Mouse (Mus musculus) effector memory CD4-positive, alpha-beta T cell, adult 5 months (primary cell): ENCODE measurements around the gene Csnk1d. TPM values are rescaled to one million over a fixed set of nuclear protein-coding genes. Genes with fewer than 3 reads are reported as not detected.

Experiments used
- polyA plus RNA-seq: library from polyadenylated mRNA; unstranded; fragments of 100-300 nt; shearing (Covaris generic); gene quantifications from one replicate; pipeline ENCODE4 v1.2.1, GENCODE M21; 2017

Gene Csnk1d
- 227 TPM for polyA plus RNA-seq

DNA sequence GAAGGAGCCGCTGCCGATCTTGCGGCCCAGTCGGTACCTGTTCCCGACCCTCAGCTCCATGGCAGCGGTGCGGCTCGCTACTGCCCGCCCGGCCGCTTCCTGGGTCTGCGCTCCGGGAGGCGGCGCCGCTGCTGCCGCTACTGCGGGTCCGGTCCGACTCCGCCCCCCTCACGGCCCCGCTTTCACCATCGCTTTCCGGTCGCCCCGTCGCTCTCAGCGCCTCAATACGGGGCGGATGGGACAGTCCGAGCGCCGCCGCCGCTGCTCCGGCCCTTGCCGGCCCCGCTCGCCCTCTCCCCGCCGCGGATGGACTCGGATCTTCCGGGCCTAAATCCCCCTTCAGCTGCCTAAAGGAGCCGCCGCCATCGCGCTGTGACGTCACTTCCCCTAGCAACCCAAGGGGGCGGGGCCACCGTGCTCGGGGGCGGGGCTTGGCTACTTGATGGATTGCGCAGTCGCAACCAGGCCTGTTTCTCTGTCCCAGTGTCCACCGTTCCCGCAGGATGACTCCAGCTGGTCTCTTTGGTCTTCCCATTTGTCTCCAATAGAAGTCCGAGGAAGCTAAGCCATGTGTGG, at the start of gene Csnk1d:
Gene Csnk1d (minus strand): TSS at position 380 of the 576 bp plus-strand sequence.

DNA sequence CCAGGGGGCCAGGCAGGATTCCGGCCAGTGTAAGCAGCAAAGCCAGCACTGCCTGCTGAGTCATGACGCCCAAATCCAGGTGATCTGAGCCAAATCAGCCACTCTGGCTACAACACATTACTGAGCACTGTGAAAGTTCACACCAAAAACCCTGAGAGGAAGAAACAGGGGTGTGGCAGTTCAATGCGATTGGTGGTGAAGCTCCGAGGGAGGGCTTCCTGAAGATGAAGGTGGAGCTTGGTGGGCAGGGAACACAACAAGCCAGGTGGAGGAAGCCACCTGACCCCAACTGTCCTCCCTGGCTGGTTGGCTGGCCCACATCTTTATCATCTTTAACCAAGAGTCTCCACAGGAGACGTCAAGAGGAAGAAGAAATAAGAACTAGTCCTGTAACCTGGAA, 48.2 kb upstream of the Csnk1d start, which contains the start of gene Cd7:
Gene Cd7 (minus strand): TSS at position 117 of the 400 bp plus-strand sequence.

DNA sequence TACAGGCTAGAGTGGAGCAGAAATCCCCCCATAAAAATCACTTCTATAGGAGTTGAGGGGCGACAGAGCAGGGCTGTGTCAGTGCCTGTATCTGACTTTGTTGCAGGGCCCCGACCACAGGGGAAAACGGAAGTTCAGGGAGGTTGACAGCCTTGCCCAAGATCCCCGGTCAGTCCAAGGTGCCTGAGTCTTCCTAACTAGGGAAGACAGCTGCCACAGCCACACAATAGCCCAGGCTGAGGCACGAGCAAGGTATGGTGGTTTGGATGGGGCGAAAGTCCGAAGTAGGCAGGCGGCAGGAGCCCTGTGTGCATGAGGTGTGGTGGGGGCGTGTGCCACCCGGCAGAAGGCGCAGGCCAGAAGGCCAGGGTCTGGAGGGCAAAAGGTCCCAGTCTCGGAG, 42.8 kb downstream of the Csnk1d start, which contains the start of gene Slc16a3:
Gene Slc16a3 (plus strand): TSS at position 153 of the 400 bp plus-strand sequence.

DNA sequence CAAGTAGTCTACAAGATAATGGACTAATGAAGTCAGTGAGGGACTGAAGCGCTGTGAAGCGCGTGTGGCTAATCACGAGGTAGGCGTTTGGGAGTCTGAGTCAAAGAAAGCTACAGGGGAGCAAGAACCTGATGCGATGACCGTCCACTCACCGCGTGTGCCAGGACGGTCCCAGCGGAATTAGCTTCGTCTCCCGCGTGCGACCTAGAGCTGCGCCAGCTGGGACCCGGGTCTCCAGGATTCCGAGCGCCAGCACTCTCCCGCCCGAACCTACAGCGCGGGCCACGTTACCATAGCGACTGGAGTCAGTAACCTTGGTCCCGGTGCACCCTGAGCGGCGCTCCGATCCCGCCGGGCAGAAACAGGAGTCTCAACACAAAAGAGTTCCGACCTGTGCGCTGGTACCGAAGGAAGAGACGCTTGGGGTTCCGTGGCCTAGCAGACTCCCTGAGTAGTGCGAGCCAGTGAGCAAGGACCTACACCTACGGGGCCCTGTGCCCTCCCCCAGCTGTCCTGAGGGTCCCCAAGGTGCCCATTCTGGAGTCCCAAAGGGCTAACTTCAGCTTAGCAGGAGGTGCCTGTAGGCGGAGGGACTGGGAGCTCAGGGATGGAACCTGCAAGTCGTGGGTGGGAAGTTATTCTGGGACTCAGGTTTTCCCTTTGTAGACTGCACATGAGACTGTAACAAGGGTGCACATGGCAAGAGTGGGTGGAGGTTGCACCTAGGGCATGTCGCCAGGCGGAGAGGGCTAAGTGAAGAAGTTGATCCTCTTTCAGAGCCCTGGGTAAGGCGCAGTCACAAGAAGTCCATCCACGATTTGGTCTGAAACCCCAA, 58.3 kb downstream of the Csnk1d start, which contains the start of gene Ccdc57:
Gene Ccdc57 (minus strand): TSS at position 309 of the 835 bp plus-strand sequence.

Other genes with a start within 250 kb of the Csnk1d start
- 15.1 TPM for gene Hmga1b, start 228.5 kb downstream of the Csnk1d start, polyA plus RNA-seq
- gene Rfng, start 207.1 kb downstream of the Csnk1d start, polyA plus RNA-seq, result 23.6 TPM
- gene Gps1, start 207.1 kb downstream of the Csnk1d start, polyA plus RNA-seq, result 79.8 TPM
- gene Dus1l, start 194.9 kb downstream of the Csnk1d start, polyA plus RNA-seq, result 40.0 TPM
- gene Fasn, start 166.8 kb downstream of the Csnk1d start, polyA plus RNA-seq, result 50.6 TPM
- gene Ccdc57, start 58.5 kb downstream of the Csnk1d start, polyA plus RNA-seq, result 0.21 TPM
- gene Slc16a3, start 42.9 kb downstream of the Csnk1d start, polyA plus RNA-seq, result 21.0 TPM
- gene Cd7, start 48.1 kb upstream of the Csnk1d start, polyA plus RNA-seq, result 69.1 TPM
- not detected for gene Sectm1b, start 72.2 kb upstream of the Csnk1d start, polyA plus RNA-seq
- not detected for gene Sectm1a, start 89.9 kb upstream of the Csnk1d start, polyA plus RNA-seq
- not detected for gene Tex19.2, start 127.3 kb upstream of the Csnk1d start, polyA plus RNA-seq
- not detected for gene Tex19.1, start 154.8 kb upstream of the Csnk1d start, polyA plus RNA-seq
- not detected for gene Uts2r, start 168.9 kb upstream of the Csnk1d start, polyA plus RNA-seq
- gene Hexdc, start 213.1 kb upstream of the Csnk1d start, polyA plus RNA-seq, result 2.5 TPM
- 12.4 TPM for gene Ogfod3, start 213.4 kb upstream of the Csnk1d start, polyA plus RNA-seq
- 74.3 TPM for gene Cybc1, start 238.0 kb upstream of the Csnk1d start, polyA plus RNA-seq
- 28.2 TPM for gene Narf, start 245.9 kb upstream of the Csnk1d start, polyA plus RNA-seq